Mouse (Mus musculus) ES-E14 (cell line): Measurements from ENCODE around the gene Abca7. TPM values are rescaled to one million over a fixed set of nuclear protein-coding genes. Genes with fewer than 3 reads are reported as not detected.
"Not testable (repeated sequence)": the region's sequence is repeated elsewhere in the genome, so short reads cannot be mapped to it uniquely, and the experiment has no call there.

Source experiments
- DNase-seq: peaks from one replicate; pipeline ENCODE4 v3.0.0-alpha.2; 2013; ENCODE audit warnings: low read depth, low spot score
- H3K27ac ChIP-seq: 2 replicates; pipeline ENCODE4 v1.5.1; 2012; ENCODE audit warnings: low read depth, mild to moderate bottlenecking, low read length, moderate library complexity, mixed read lengths; ENCODE audit not compliant: poor library complexity, insufficient read depth, severe bottlenecking
- H3K36me3 ChIP-seq: 2 replicates; pipeline ENCODE4 v1.6.1; 2012; ENCODE audit warnings: mild to moderate bottlenecking, low read length, moderate library complexity, mixed read lengths; ENCODE audit not compliant: control insufficient read depth, poor library complexity, insufficient read depth, severe bottlenecking
- H3K4me1 ChIP-seq, 2 experiments: fragments of 150-350 bp in 1 of 2; sonication (generic) in 1 of 2; 2 replicates each; pipeline ENCODE4 v1.6.1; 2012; ENCODE audit warnings: low read length in 2 of 2, mild to moderate bottlenecking in 1 of 2, mixed read lengths in 1 of 2; ENCODE audit not compliant: control insufficient read depth in 2 of 2, insufficient read depth in 2 of 2, poor library complexity in 1 of 2
- H3K4me3 ChIP-seq, 2 experiments: fragments of 150-350 bp in 1 of 2; sonication (generic) in 1 of 2; 2 replicates each; pipeline ENCODE4 v1.5.1; 2012; ENCODE audit warnings: low read length in 2 of 2, low read depth in 1 of 2, mild to moderate bottlenecking in 1 of 2, mixed read lengths in 1 of 2; ENCODE audit not compliant: insufficient read depth in 1 of 2, poor library complexity in 1 of 2, severe bottlenecking in 1 of 2
- H3K9ac ChIP-seq: 2 replicates; pipeline ENCODE4 v1.6.1; 2012; ENCODE audit warnings: low read depth, mild to moderate bottlenecking, low read length, mixed read lengths; ENCODE audit not compliant: poor library complexity, insufficient read depth, severe bottlenecking
- H3K9me3 ChIP-seq: fragments of 150-350 bp; sonication (generic); 2 replicates; pipeline ENCODE4 v1.6.1; 2012; ENCODE audit warnings: low read depth, mild to moderate bottlenecking, low read length; ENCODE audit not compliant: control insufficient read depth, insufficient read depth
- CHD2 ChIP-seq: IDR thresholded peaks from 2 replicates; pipeline ENCODE4 v1.6.1; 2014; ENCODE audit warnings: mild to moderate bottlenecking, low read depth, low read length, inconsistent platforms
- HCFC1 ChIP-seq: IDR thresholded peaks from 2 replicates; pipeline ENCODE4 v1.6.1; 2012; ENCODE audit warnings: low read length, inconsistent platforms, borderline replicate concordance; ENCODE audit not compliant: insufficient read depth
- MAFK ChIP-seq: IDR thresholded peaks from 2 replicates; pipeline ENCODE4 v1.6.1; 2014; ENCODE audit warnings: mild to moderate bottlenecking, low read depth, low read length, inconsistent platforms; ENCODE audit not compliant: insufficient read depth
- ZC3H11A ChIP-seq: IDR thresholded peaks from 2 replicates; pipeline ENCODE4 v1.6.1; 2012; ENCODE audit warnings: low read depth, mild to moderate bottlenecking, inconsistent platforms, low read length, borderline replicate concordance
- ZNF384 ChIP-seq: IDR thresholded peaks from 2 replicates; pipeline ENCODE4 v1.6.1; 2012; ENCODE audit warnings: low read depth, low read length, inconsistent platforms
- in situ Hi-C, 2 experiments: fragments of 600-800 bp; cut with MboI; formaldehyde crosslinking; loops; one replicate each; pipeline ENCODE4 v1.15.1; 2025; ENCODE audit warnings: low sequenced_read_pairs in 2 of 2, inconsistent platforms in 1 of 2; ENCODE audit not compliant: unreplicated experiment in 2 of 2
- total RNA-seq: library from RNA; depleted of rRNA; stranded (reverse); fragments of 300-350 nt; gene quantifications from 2 replicates; pipeline ENCODE4 v1.2.3, GENCODE M21; 2012

Gene Abca7
- total RNA-seq, 1 experiment, result 8.8 TPM

DNA sequence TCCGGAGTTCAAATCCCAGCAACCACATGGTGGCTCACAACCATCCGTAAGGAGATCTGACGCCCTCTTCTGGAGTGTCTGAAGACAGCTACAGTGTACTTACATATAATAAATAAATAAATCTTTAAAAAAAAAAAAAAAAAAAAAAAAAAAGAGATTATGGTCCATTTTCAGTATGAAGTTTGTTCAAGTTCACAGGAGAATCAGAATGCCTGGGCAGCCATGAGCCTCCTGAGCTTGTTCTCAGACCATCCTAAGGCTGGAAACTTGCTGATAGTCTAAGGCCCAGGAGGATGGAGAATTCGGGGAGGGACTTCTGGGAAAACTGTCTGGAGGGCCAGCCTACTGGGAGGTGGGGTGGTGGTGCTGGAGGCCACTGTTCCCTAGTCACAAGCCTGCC, 49.1 kb downstream of the Abca7 start:
- H3K4me1 ChIP-seq, result peaks cover 13 to 30% of the 10 kb centered on the region in 2 experiments
- in situ Hi-C loops, H3K36me3 ChIP-seq, DNase-seq, H3K9me3 ChIP-seq, H3K4me3 ChIP-seq: not testable (repeated sequence)
- peak overlapping the region; percentile 41; the same call in 1 of the 2 replicates for H3K9ac ChIP-seq
- TF ChIP-seq ZNF384, result peak; percentile 88
- peak overlapping the region; percentile 88 for H3K27ac ChIP-seq

DNA sequence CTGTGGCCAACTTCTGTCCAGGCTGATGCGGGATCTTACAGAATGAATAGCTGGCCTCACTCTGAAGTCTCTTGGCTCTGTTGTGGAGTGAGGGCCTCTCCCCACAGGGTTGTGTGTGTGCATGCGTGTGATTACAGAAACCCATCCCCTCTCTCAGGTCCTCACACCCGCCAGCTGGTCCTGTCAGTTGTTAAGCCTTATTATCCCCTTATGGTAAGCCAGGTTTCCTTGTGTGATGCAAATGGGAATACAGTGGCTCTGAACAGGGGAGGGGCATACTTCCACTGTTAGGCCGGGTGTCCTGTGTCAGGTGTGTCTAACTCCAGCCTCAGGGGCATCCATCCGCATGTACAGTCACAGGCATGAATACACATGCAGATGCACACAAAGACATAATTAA, 49.5 kb downstream of the Abca7 start:
- in situ Hi-C loops, result no loop called here
- TF ChIP-seq ZNF384 (no peak), ZC3H11A (no peak), CHD2 (no peak), MAFK (no peak), HCFC1 (no peak)
- Histone ChIP-seq H3K36me3 (no peaks in the 10 kb centered on the region), H3K4me3 (no peak overlapping the region; a peak in 1 of 4 replicates), H3K9ac (peak overlapping the region; percentile 41; the same call in 1 of the 2 replicates), H3K9me3 (no peaks in the 10 kb centered on the region), H3K4me1 (peaks cover 16 to 30% of the 10 kb centered on the region in 2 experiments), H3K27ac (peak overlapping the region; percentile 88)
- no peak for DNase-seq

DNA sequence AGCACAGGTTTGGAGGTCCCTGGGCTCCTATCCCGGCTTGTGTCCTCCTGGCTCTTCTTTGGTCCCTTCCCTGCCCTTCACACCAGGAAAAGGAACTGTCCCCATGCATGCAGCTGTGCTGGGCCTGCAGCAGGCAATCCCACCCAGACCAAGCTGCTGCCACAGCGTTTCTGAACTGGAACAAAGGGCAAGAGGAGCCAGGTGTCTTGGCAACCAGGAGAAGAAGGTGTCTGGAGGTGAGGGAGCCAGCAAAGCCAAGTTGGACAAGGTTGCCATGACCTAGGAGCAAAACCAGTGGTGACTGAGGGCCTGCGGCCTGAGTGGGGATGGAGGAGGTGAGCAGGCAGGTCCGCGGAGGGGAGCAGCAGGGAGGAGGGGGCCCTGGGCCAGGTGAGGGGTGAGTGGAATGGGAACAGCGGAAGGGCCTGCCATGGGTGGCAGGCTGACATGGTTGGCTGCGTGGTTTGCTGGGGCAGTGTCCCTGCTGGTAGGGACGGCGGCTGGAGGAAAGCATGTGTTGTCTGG, 50.8 kb downstream of the Abca7 start, which contains the start of gene Gpx4:
Gpx4 (plus strand) TSS at position 126 of the 525 bp plus-strand sequence.
- Histone ChIP-seq H3K4me3 (peak within 1 kb of the TSS; percentile 34 to 37), H3K9ac (peak within 1 kb of the TSS; percentile 29), H3K9me3 (no peaks in the 10 kb centered on the region), H3K4me1 (peaks cover 16 to 30% of the 10 kb centered on the region in 2 experiments), H3K36me3 (no peaks in the 10 kb centered on the region), H3K27ac (peak within 1 kb of the TSS; percentile 88)
- in situ Hi-C loops, result no loop called here
- TF ChIP-seq ZNF384, result no peak
- no peak for TF ChIP-seq HCFC1
- TF ChIP-seq MAFK, result no peak
- TF ChIP-seq ZC3H11A, result no peak
- TF ChIP-seq CHD2, result no peak
- no peak for DNase-seq

GRCm38 (mm10) chr10:80048396-80048795, 52.1 kb downstream of the Abca7 start:
- H3K27ac ChIP-seq, result peak overlapping the region; percentile 56
- no peaks in the 10 kb centered on the region for H3K36me3 ChIP-seq
- H3K9me3 ChIP-seq, result no peaks in the 10 kb centered on the region
- peak overlapping the region; percentile 9; the same call in 1 of the 2 replicates for H3K9ac ChIP-seq
- H3K4me1 ChIP-seq, result peaks cover 20 to 35% of the 10 kb centered on the region in 2 experiments
- DNase-seq, result no peak
- in situ Hi-C loops, result no loop called here
- TF ChIP-seq ZC3H11A, result no peak
- no peak for TF ChIP-seq HCFC1
- TF ChIP-seq ZNF384, result no peak
- TF ChIP-seq CHD2, result no peak
- TF ChIP-seq MAFK, result no peak
- no peak overlapping the region for H3K4me3 ChIP-seq

GRCm38 (mm10) chr10:80048834-80049233, 52.5 kb downstream of the Abca7 start:
- in situ Hi-C loops, result no loop called here
- peaks cover 20 to 35% of the 10 kb centered on the region in 2 experiments for H3K4me1 ChIP-seq

More at GRCm38 (mm10) chr10:80048834-80049233, 52.5 kb downstream of the Abca7 start:
- no peaks in the 10 kb centered on the region for H3K36me3 ChIP-seq
- H3K9me3 ChIP-seq, result no peaks in the 10 kb centered on the region
- no peak for DNase-seq
- H3K9ac ChIP-seq, result 0 out of 2 replicates have a peak overlapping the region, but pooled peaks have one; percentile 9
- TF ChIP-seq ZNF384 (no peak), MAFK (no peak), CHD2 (no peak), ZC3H11A (no peak), HCFC1 (no peak)
- H3K4me3 ChIP-seq, result no peak overlapping the region
- H3K27ac ChIP-seq, result peak overlapping the region; percentile 56
